Mouse (Mus musculus) lung, postnatal 0 days (tissue): ENCODE results near the gene Zswim1.

Experiments
- CTCF ChIP-seq: IDR thresholded peaks from 2 replicates; pipeline ENCODE4 v1.5.1; 2016; ENCODE audit warnings: antibody characterized with exemption, mild to moderate bottlenecking
- EP300 ChIP-seq: IDR thresholded peaks from 2 replicates; pipeline ENCODE4 v1.6.1; 2016; ENCODE audit warnings: antibody characterized with exemption, mild to moderate bottlenecking, control low read depth

GRCm38 (mm10) chr2:164864593-164864992 lies 42.1 kb downstream of the Zswim1 start:
- TF ChIP-seq CTCF (no peak), EP300 (no peak)
